Mouse (Mus musculus): ENCODE measurements around the gene Limk2. TPM values are rescaled to one million over a fixed set of nuclear protein-coding genes. Genes with fewer than 3 reads are reported as not detected.

The Limk2 gene
- polyA plus RNA-seq, 1 experiment from 2014 or later = 69.1 TPM

GRCm38 (mm10) chr11:3441696-3442443, 32.9 kb upstream of the Limk2 start:
- H3K27ac ChIP-seq = no peak overlapping the region
- no peak overlapping the region for H3K4me3 ChIP-seq
- ATAC-seq (ENCODE audit: insufficient number of reproducible peaks, insufficient read depth, low FRiP score, low TSS enrichment) = no peak
- H3K4me1 ChIP-seq = no peaks in the 10 kb centered on the region
- H3K27me3 ChIP-seq = no peaks in the 10 kb centered on the region
- H3K36me3 ChIP-seq = no peaks in the 10 kb centered on the region
- no peak overlapping the region for H3K9ac ChIP-seq
- no peak overlapping the region for H3K4me2 ChIP-seq (replicated peaks)
- no peaks in the 10 kb centered on the region for H3K9me3 ChIP-seq

GRCm38 (mm10) chr11:3437621-3438020, 28.6 kb upstream of the Limk2 start:
- no peak overlapping the region for H3K4me3 ChIP-seq
- no peaks in the 10 kb centered on the region for H3K4me1 ChIP-seq
- no peaks in the 10 kb centered on the region for H3K36me3 ChIP-seq
- ATAC-seq (ENCODE audit: insufficient number of reproducible peaks, insufficient read depth, low FRiP score, low TSS enrichment) = no peak
- no peak overlapping the region for H3K4me2 ChIP-seq (replicated peaks)
- 78% methylated on average over 1 of the region's 1 CpGs for WGBS
- no peak overlapping the region for H3K27ac ChIP-seq
- H3K9ac ChIP-seq = no peak overlapping the region
- no peaks in the 10 kb centered on the region for H3K9me3 ChIP-seq
- H3K27me3 ChIP-seq = no peaks in the 10 kb centered on the region

- Histone ChIP-seq H3K9ac (no peak overlapping the region), H3K4me2 (replicated peaks) (no peak overlapping the region), H3K27me3 (no peaks in the 10 kb centered on the region), H3K27ac (no peak overlapping the region), H3K36me3 (no peaks in the 10 kb centered on the region), H3K4me3 (no peak overlapping the region), H3K9me3 (no peaks in the 10 kb centered on the region), H3K4me1 (no peaks in the 10 kb centered on the region)
- WGBS = 81% methylated on average over 4 of the region's 4 CpGs
- no peak for ATAC-seq (ENCODE audit: insufficient number of reproducible peaks, insufficient read depth, low FRiP score, low TSS enrichment)
These were observed 24.8 kb upstream of the Limk2 start for GRCm38 (mm10) chr11:3433809-3434208.

- ATAC-seq (ENCODE audit: insufficient number of reproducible peaks, insufficient read depth, low FRiP score, low TSS enrichment) = no peak
- H3K4me2 ChIP-seq (replicated peaks) = no peak overlapping the region
- H3K27me3 ChIP-seq = no peaks in the 10 kb centered on the region
- H3K4me3 ChIP-seq = no peak overlapping the region
- WGBS = 93% methylated on average over 6 of the region's 6 CpGs
- no peaks in the 10 kb centered on the region for H3K4me1 ChIP-seq
- H3K36me3 ChIP-seq = no peaks in the 10 kb centered on the region
- H3K9me3 ChIP-seq = no peaks in the 10 kb centered on the region
- H3K27ac ChIP-seq = no peak overlapping the region
- H3K9ac ChIP-seq = no peak overlapping the region; the same call in 1 of the 2 replicates
These were observed 23.1 kb upstream of the Limk2 start for GRCm38 (mm10) chr11:3431976-3432603.

- no peak overlapping the region for H3K4me2 ChIP-seq (replicated peaks)
- H3K36me3 ChIP-seq = no peaks in the 10 kb centered on the region
- no peak for ATAC-seq (ENCODE audit: insufficient number of reproducible peaks, insufficient read depth, low FRiP score, low TSS enrichment)
- 88% methylated on average over 3 of the region's 3 CpGs for WGBS
- no peaks in the 10 kb centered on the region for H3K27me3 ChIP-seq
- no peaks in the 10 kb centered on the region for H3K4me1 ChIP-seq
- H3K9me3 ChIP-seq = no peaks in the 10 kb centered on the region
- no peak overlapping the region for H3K9ac ChIP-seq
- H3K4me3 ChIP-seq = no peak overlapping the region
- H3K27ac ChIP-seq = no peak overlapping the region
These were observed 22.5 kb upstream of the Limk2 start for GRCm38 (mm10) chr11:3431515-3431914.

- H3K4me2 ChIP-seq (replicated peaks) = no peak overlapping the region
- no peak overlapping the region for H3K27ac ChIP-seq
- H3K27me3 ChIP-seq = no peaks in the 10 kb centered on the region
- WGBS = 85% methylated on average over 7 of the region's 7 CpGs
- H3K9me3 ChIP-seq = no peaks in the 10 kb centered on the region
- no peak for ATAC-seq (ENCODE audit: insufficient number of reproducible peaks, insufficient read depth, low FRiP score, low TSS enrichment)
- no peak overlapping the region for H3K4me3 ChIP-seq
- H3K9ac ChIP-seq = no peak overlapping the region
- peaks cover 16% of the 10 kb centered on the region for H3K36me3 ChIP-seq
- H3K4me1 ChIP-seq = no peaks in the 10 kb centered on the region
These were observed 19.6 kb upstream of the Limk2 start for GRCm38 (mm10) chr11:3428632-3429031.

GRCm38 (mm10) chr11:3427697-3428230, 18.8 kb upstream of the Limk2 start:
- Histone ChIP-seq H3K4me1 (no peaks in the 10 kb centered on the region), H3K27me3 (no peaks in the 10 kb centered on the region), H3K36me3 (peaks cover 21% of the 10 kb centered on the region), H3K27ac (no peak overlapping the region), H3K9me3 (no peaks in the 10 kb centered on the region), H3K9ac (no peak overlapping the region), H3K4me2 (replicated peaks) (no peak overlapping the region), H3K4me3 (no peak overlapping the region)
- no peak for ATAC-seq (ENCODE audit: insufficient number of reproducible peaks, insufficient read depth, low FRiP score, low TSS enrichment)
- 81% methylated on average over 3 of the region's 3 CpGs for WGBS

- Histone ChIP-seq H3K27ac (no peak overlapping the region), H3K27me3 (no peaks in the 10 kb centered on the region), H3K36me3 (peaks cover 44% of the 10 kb centered on the region), H3K4me2 (replicated peaks) (no peak overlapping the region), H3K9ac (no peak overlapping the region), H3K4me3 (no peak overlapping the region), H3K9me3 (no peaks in the 10 kb centered on the region), H3K4me1 (no peaks in the 10 kb centered on the region)
- ATAC-seq (ENCODE audit: insufficient number of reproducible peaks, insufficient read depth, low FRiP score, low TSS enrichment) = no peak
- 81% methylated on average over 4 of the region's 4 CpGs for whole genome bisulfite sequencing
These were observed 13.3 kb upstream of the Limk2 start for GRCm38 (mm10) chr11:3422242-3422641.

GRCm38 (mm10) chr11:3418741-3419140, 9.8 kb upstream of the Limk2 start:
- no peak for ATAC-seq (ENCODE audit: insufficient number of reproducible peaks, insufficient read depth, low FRiP score, low TSS enrichment)
- H3K36me3 ChIP-seq = peaks cover 50% of the 10 kb centered on the region
- WGBS = 82% methylated on average over 4 of the region's 4 CpGs
- no peak overlapping the region for H3K4me2 ChIP-seq (replicated peaks)
- H3K4me3 ChIP-seq = no peak overlapping the region
- H3K4me1 ChIP-seq = no peaks in the 10 kb centered on the region
- H3K9me3 ChIP-seq = no peaks in the 10 kb centered on the region
- no peak overlapping the region for H3K9ac ChIP-seq
- no peak overlapping the region for H3K27ac ChIP-seq
- no peaks in the 10 kb centered on the region for H3K27me3 ChIP-seq

GRCm38 (mm10) chr11:3417795-3418194, 8.8 kb upstream of the Limk2 start:
- peaks cover 44% of the 10 kb centered on the region for H3K36me3 ChIP-seq
- 73% methylated on average over 6 of the region's 6 CpGs for WGBS
- H3K9me3 ChIP-seq = no peaks in the 10 kb centered on the region

GRCm38 (mm10) chr11:3416399-3416798, 7.4 kb upstream of the Limk2 start:
- WGBS = 93% methylated on average over 3 of the region's 3 CpGs
- Histone ChIP-seq H3K9me3 (no peaks in the 10 kb centered on the region), H3K27ac (no peak overlapping the region), H3K4me2 (replicated peaks) (no peak overlapping the region), H3K27me3 (no peaks in the 10 kb centered on the region), H3K36me3 (peaks cover 44% of the 10 kb centered on the region), H3K4me3 (no peak overlapping the region), H3K9ac (no peak overlapping the region), H3K4me1 (no peaks in the 10 kb centered on the region)
- no peak for ATAC-seq (ENCODE audit: insufficient number of reproducible peaks, insufficient read depth, low FRiP score, low TSS enrichment)

More at GRCm38 (mm10) chr11:3417795-3418194, 8.8 kb upstream of the Limk2 start:
- H3K4me2 ChIP-seq (replicated peaks) = no peak overlapping the region
- H3K4me3 ChIP-seq = no peak overlapping the region
- ATAC-seq (ENCODE audit: insufficient number of reproducible peaks, insufficient read depth, low FRiP score, low TSS enrichment) = no peak
- no peaks in the 10 kb centered on the region for H3K4me1 ChIP-seq
- no peak overlapping the region for H3K9ac ChIP-seq
- no peaks in the 10 kb centered on the region for H3K27me3 ChIP-seq
- H3K27ac ChIP-seq = no peak overlapping the region

GRCm38 (mm10) chr11:3412111-3412510, 3.1 kb upstream of the Limk2 start:
- Histone ChIP-seq H3K9me3 (no peaks in the 10 kb centered on the region), H3K4me3 (no peak overlapping the region), H3K27me3 (no peaks in the 10 kb centered on the region), H3K9ac (no peak overlapping the region), H3K4me1 (0 out of 2 replicates have a peak, but pooled peaks cover 7% of the 10 kb centered on the region), H3K27ac (no peak overlapping the region), H3K36me3 (peaks cover 20% of the 10 kb centered on the region), H3K4me2 (replicated peaks) (no peak overlapping the region)
- 79% methylated on average over 3 of the region's 3 CpGs for WGBS
- no peak for ATAC-seq (ENCODE audit: insufficient number of reproducible peaks, insufficient read depth, low FRiP score, low TSS enrichment)
